Mouse (Mus musculus) embryo, embryonic 11.5 days (tissue): ENCODE results near the gene Dapp1.
A peak's percentile ranks its signal among the peaks of the same experiment; 100 is the strongest.

ENCODE experiments used
- DNase-seq: peaks from one replicate; pipeline ENCODE4 v3.0.0-alpha.2; 2012; ENCODE audit warnings: low read depth, low spot score

The Dapp1 gene

DNA sequence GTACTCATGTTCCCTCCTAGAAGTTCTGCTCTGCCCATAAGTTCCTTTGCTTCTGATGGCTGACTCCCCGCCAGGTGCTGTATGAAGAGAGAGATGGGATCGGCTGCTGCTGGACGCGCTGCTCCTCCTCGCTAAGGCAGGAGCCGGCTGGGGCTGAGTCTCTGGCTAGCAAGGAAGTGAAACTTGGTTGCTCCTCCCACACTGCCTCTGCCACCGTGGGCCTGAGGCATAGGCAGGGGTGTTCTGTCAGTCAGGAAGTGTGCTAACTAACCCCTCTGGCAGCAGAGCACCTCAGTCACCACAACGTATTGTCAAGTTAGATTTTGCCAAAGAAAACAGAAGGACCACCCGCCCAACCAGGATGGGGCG lies at the start of gene Dapp1:
TSS of gene Dapp1 (minus strand) at position 164 of the 369 bp plus-strand sequence.
- DNase-seq: no peak

DNA sequence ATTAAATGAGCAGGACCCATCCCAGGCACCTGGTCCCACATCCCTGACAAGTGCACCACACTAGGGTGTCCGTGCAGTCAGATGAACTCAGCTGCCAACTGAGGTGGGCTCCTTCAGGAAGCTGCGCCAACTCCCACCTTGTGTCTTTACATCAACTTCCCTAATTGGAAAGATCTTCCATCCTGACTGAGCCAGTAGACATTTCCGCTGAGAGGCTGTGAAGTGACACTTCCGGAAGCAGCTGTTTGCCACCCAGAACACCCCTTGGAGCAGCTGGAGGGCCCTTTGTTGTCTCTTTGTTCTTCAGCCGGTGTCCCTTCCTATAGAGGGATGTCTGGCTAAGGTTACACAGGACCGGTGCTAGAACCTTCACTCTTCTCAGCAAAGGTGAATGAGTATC lies 49.2 kb upstream of the Dapp1 start:
- no peak for DNase-seq

DNA sequence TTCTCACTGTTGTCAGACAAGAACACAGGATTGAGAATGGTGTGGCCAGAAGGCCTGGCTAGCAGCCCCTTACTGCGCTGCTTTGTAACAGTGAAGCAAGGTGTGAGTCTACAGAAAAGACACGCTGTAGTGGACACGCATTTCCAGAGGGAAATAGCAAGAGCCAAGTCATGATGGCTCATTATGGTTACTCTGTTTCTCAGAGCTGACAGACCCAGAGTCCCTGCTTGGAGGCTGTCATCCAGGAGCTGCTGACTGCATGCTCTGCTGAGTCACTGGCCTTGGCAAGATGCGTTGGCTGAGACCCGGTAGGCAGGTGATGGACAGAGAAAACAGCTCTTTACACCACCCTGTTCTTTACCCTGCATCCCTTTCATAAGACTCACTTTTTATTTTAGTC lies 48.0 kb upstream of the Dapp1 start:
- no peak for DNase-seq

DNA sequence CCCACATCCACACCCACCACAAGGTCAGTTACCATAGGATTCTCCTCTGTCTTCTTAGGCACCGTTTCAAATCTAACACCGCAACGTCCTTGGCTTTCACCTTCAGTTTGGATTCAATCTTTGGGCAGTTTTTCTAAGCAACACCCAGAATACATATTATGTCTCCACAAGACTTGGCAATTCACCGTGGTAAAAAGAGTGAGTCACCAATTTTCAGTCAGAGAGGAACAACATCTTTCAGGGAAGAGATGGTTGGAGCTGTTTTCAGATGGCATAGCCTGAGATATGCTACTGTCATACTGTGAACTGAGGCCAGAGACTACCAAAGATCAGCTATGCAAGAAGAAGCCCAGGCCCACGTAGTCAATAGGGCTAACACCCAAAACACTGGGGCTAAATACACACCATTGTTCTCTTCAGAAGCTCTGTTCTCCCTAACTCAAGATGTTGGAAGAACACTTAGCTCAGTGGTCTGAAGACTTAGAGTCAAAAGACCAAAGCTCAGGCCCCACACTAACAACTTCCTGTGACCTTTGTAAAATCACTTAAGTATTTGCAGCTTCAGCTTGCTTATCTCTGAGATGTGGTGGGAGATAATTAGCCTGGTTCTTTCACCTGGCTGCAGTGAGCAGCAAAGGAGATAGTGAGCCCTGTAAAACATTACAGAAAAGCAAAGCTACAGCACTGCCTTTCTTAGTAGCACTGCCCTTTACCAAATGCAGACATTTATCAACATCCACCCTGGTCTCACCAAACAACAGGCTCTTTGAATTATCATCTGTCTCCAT lies 46.4 kb upstream of the Dapp1 start:
- no peak for DNase-seq

DNA sequence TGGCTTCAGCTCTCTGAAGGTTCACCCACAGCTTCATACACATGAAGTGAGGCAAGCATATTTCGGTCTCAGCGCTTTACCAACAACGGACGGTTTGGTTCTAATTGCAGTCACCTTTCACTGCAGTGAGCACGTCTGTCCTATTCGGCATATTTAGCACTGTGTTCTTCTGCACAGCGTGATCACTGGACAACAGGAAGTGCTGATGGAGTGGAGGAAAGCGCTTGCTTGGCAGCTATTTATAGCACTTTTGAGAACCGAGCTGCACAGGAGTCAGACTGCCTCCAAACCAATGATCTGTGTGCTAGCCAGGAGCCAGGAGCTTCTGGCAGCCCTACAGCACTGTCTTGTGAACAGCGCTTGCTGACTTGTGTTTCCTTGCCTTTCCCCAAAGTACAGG lies 44.9 kb upstream of the Dapp1 start:
- no peak for DNase-seq

DNA sequence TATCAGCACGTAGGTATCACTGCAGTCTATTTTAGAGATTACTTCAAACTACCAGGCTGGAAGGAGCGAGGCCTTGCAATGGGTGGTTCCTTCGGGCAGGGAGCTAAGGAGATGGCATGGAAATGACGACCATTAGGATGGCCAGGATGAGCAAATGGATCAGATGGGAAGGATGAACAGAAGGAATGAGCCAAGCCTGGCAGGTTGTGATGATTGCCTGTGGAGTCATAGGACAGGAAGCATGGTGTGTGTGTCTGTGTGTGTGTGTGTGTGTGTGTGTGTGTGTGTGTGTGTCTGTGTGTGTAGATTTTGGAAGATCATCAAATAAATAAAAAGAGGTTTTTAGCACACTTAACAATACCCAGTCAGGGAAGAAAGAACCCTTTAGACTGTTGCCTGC lies 41.3 kb upstream of the Dapp1 start:
- DNase-seq: no peak

DNA sequence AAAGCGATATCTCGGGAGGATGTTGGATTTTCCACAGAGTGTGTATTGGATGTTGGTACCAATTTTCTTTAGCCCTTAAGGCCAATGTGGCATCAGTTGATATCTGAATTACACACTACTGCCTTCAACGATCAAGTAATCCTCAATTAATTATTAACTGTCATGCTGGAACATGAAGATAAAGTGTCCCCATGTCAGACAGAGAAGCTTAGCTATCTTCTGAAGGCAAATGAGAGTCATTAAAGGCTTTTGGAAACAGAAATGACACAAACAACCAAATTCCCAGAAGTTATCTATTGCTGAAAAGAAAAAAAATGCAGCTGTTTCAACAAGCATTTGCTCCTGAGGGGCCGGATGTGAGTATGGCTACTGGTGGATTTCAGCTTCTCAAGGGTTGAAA lies 40.7 kb upstream of the Dapp1 start:
- no peak for DNase-seq

DNA sequence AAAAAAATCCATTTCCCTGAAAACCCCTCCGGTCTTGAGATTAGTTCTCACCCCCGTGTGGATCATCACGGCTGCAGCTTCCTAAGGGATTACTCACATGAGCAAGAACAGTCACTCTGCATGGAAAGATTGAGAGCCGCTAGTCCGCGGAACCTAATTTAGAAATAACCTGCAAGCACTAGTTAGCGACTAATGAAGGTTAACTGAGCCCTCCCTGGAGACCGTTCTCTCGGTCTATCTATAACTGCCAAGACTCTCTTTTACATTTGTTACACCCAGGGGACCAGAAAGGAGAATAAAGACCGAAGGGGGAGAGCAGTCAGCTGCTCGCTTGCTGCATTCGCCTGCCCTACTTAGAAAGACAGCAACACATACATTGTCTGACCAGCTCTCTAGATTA lies 35.5 kb upstream of the Dapp1 start:
- no peak for DNase-seq

DNA sequence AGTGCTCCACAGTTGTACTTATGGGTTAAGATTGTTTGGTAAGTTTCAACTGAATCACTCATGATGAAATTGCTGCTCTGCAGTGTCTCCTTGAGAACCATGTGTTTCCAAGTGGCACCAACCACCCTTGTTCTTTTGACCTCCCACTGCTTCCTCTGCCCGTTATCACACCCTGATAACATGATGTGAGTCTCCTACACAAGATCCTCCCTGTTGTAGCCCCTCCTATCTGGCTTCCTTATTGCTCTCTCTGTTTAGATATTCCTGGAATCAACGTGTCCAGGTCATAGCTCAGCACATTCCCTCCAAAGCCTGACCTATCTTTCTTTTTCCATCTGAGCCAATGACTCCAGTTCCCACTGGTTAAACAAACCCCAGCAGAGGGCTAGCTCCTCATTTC lies 33.4 kb upstream of the Dapp1 start:
- no peak for DNase-seq

DNA sequence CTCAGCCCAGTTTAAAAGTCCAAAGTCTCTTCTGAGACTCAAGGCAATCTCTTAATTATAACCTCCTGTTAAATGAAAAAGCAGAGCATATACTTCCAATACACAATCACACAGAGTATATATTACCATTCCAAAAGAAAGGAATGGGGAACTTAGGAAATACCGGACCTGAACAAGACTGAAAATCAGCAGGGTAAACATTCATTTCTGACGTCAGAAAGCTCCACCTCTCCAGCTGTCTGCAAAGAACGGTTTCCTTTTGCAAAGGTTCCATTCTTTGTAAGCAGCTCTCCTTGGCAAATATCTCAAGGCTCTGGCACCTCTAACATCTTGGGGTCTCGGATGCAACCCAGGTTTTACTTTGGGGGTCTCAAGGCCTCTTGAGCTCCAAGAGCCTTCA lies 31.0 kb upstream of the Dapp1 start:
- no peak for DNase-seq

DNA sequence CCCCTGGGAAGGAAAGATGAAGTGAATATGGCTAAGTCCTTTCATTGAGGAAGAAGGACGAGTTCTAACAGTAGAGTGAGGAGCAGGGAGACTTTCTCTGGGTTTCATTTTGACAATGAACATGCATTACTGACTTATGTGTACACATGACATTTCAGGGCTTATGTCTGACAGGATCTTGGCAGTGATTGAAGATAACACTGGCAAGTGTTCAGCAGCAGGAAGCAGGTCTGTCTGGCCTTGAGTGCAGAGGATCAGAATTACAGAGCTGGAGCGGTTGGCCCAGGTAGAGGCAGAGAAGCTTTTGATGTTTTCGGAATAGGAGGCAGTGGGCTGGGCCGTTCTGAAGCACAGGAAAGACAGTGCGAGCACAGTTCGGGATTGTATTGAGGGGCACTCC lies 26.8 kb upstream of the Dapp1 start:
- no peak for DNase-seq

DNA sequence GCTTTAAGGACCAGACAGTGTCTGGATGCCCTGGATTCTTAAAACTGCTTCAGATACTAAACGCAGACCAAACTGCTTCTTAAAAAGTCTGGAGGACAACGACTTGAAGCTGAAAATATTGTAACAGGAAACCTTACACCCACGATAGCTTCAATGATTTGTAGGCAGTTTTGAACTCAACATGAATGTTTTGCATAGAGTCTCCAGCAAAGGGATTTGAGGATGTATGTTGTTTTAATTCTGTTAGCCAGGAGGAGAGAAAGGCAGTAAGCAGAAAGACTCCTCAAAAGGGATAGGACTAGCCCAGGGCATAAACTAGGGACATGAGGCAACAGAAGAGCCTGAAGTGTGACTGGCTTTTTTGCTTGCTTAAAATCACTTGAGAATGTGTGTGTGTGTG lies 25.6 kb upstream of the Dapp1 start:
- no peak for DNase-seq

DNA sequence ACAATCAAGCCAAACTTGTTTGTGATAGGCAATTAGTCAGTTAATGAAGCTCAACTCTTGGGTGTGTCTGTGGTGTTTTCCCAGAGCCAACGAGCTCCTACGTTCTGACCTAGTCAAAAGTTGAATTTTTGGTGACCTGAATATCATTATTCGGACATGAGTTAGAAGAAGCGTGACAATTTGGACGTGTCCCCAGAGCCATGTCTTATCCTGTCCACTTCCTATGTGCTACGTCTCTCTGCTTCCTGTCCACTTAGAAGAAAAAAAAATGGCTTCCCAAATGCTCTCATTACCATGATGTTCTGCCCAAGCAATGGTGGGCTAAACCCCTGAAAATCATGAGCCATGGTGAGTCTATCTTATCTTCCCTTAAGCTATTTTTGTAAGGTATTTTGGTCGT lies 21.9 kb upstream of the Dapp1 start:
- DNase-seq: no peak

DNA sequence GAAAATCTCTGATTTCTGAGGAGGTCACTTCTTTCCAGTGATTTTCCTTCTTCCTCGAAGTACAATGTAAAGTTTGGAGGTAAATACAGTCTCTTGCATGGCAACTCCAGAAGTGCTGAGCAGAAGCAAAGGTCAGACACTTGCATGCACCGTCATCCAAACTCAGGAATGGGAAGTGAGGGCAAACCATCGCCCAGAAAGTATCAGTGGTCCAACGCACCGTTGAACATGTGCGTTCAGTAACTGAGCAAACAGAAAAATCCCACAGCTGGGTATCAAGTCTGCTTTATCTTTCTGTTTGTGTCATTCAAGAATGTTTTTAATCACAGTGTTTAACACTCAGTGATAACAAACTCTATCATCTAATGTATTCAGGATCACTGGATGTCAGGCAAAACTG lies 21.2 kb upstream of the Dapp1 start:
- DNase-seq: no peak

DNA sequence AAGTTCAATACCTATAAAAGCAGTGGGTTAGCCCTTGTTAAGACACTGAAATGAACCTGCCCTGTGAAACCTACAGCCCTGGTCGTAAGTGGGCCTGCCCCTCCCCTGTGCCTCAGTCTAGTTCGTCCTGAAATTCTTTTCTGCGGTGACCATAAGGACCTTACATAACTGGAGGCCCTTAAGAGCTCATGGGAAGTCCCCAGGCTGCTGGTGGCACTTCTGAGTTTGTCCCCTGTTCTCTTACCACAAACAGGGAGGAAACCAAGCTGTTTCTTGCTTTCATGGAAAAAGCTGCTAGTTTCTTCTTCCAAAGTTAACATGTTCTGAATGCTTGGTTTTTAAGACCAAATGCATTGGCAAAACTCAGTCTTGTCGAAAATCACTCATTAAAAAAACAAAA lies 20.5 kb upstream of the Dapp1 start:
- no peak for DNase-seq

DNA sequence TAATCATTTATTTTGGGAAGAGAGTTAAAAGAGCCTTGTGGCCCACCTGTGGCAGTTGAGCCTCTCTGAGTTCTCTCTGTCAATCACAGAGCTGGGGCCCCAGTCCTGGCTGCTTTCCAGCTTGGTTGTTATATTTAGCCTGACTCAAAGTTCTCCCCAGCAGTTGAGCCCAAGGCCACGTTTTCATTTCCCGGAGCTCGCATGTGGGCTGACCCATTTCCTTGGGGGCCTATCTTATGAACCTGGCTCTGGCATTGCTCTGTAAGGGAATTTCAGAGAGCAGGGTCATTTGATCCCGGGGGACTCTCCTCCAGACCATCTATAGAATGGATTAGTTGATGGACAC lies 19.4 kb upstream of the Dapp1 start:
- DNase-seq: no peak

DNA sequence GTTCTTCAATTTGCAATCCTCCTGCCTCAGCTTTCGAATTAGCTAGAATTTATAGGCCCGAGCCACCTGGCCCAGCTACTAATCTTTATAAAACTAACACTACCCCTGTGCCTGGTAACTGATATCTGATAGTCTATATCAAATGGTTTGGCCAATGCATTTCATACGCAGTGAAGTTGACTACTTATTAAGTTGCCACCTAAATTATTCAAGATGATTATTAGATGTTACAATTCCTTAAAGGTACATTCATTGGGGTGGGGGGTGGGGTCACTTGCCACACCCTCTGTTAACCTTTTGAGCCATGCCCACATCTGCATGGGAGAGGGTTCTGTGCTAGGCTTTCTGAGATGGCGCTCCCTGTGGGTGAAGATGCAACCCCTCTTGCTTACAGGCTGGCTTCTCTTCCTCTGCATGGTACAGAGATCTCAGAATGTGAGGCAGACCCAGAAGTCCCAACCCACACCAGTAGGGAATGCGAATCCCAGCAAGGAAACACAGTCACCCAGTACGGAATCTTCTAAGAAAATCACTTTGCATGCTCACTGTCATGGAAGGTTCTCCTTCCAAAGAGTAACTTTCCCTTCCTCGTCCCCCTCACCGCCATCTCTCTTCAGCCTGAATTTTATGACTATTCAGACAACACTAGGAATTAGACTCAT lies 18.8 kb upstream of the Dapp1 start:
- no peak for DNase-seq

DNA sequence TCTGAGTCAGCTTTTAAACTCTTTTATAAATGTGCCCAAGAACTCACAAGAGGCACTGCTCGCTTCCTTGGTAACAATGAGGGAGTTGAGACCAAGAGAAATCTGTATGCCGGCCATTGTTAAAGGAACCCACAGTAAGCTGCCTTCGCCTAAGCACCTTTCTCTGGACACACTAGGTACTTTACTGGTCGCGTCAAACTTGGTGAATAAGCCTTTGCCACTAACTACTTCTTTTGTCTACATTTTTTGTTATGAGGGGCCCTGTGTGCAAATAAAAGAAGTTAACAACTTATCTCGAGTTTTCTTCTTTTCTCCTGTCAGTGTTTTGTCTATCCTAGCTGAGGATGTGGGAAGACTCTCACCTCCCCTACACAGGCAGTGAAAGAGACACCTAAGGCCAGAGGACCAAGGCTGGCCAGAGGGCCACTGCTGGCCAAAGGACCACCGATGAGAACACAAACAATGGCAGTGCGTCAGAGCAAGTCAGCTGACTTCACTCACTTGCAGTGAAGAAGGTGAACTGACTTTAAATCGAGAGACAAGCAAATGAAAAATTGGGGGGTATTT lies 18.0 kb upstream of the Dapp1 start:
- DNase-seq: no peak

DNA sequence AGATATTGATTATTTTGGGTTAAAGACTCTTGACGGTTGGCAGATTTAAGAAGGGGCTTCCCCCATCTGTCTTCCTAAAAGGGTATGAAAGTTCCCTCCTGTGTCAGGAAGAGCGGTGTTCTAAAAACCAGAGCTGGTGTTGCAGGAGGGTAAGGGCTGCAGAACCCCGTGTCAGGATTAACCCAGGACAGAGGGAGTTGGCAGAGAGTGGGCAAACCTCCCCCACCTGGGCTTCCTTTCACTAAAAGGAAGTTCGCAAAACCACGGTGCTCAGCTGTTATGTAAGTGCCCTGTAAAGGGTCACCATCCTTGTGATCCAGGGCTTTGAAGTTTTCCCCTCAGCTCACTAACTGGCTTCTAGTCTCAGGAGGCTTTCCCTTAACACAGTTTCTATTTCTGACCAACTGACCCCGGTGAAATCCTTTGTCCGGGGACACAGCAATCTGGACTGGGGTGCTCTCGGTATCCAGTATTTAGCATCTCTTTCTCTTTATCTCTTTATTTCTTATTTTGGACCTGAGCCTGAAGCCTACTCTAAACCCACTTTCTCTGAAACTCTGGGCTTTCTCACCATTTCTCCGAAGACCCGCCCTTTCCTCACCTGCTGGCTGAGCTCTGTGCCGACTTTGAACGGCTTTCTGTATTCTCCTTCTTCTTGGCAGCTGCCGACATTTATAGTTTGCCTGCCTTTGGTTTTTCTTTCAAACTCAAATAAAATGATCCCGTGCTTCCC lies 17.3 kb upstream of the Dapp1 start:
- no peak for DNase-seq

DNA sequence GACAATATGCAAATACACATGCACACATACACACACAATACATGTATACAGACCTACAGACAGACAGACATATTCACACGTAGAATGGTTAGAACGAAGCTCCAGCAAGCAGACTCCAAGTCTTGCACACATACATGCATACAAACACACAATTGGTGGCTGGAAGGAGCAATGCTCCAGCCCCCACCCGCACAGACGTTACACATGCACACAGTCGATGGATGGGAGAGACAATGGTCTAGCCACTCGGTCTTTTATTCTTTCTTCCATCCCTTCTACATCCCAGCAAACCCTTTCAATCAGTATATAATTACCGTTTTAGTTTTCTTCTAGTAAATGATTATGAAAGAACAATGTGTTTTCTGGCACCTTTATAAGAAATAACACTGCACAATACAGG lies 14.1 kb upstream of the Dapp1 start:
- no peak for DNase-seq

DNA sequence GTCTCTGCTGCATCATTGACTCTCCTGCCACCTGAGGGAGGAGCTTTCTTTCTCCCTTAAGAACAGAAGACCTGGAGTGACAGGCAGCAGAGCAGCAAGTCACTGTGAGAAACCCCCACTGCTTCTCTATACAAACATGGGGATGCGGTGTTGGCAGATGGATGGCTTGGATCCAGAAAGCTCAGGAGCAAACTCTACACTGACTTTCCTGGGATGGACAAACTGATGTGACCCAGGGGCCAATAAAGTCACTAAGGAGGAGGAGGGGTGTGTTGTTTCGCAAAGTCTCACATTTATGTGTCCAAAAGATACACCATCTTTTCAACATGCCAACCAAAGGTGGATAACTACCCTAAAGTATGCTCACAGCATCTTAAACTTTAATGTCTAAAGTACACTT lies 12.9 kb upstream of the Dapp1 start:
- no peak for DNase-seq

DNA sequence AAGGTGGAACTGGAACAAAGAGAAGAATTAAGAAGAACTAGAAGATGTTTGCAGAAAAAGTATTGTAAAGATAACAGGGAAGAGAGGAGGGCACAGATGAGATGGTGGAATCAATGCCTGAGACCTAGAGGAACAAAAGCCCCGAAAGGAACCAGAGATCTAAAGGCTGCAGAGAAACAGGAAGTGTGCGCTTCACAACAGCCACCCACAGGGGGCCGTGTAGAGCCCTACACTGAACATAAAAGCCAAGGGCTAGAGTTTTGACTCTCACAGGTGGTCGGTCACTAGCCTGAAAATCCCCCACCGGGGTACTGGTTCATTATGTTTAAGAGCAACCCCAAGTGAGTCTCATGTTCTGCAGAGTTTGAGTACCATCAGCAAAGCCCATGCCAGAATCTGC lies 11.0 kb upstream of the Dapp1 start:
- DNase-seq: no peak

DNA sequence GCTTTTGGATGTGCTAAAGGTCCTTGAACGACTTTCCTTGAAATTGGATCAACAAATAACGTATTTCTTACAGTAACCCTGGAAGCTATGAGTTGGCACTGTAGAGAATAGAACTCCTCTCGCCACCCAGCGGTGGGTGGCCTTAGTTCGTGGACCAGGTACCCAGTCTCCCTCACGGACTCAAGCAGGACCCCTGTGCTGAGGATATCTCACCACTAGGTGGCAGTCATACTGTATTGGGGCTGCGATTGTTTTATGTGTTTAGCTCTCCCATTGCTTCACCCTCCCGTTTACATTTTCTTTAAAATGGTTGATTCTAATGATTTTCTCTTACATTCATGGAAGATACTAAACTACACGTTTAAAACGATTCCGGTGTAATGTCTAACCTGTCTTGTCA lies 9.8 kb upstream of the Dapp1 start:
- DNase-seq: peak; percentile 77
